Mouse (Mus musculus) testis, adult 2 months (tissue): ENCODE measurements around the gene Txn2.

Experiments used
- CTCF ChIP-seq: fragments of 200-500 bp; IDR thresholded peaks from 2 replicates; pipeline ENCODE4 v1.5.1; 2012; ENCODE audit warnings: low read depth, mild to moderate bottlenecking, inconsistent platforms, low read length, moderate library complexity; ENCODE audit not compliant: control insufficient read depth, insufficient read depth, insufficient replicate concordance
- POLR2A ChIP-seq: fragments of 200-500 bp; IDR thresholded peaks from 2 replicates; pipeline ENCODE4 v1.6.1; 2012; ENCODE audit warnings: low read depth, mild to moderate bottlenecking, inconsistent platforms, low read length, moderate library complexity; ENCODE audit not compliant: control insufficient read depth

DNA sequence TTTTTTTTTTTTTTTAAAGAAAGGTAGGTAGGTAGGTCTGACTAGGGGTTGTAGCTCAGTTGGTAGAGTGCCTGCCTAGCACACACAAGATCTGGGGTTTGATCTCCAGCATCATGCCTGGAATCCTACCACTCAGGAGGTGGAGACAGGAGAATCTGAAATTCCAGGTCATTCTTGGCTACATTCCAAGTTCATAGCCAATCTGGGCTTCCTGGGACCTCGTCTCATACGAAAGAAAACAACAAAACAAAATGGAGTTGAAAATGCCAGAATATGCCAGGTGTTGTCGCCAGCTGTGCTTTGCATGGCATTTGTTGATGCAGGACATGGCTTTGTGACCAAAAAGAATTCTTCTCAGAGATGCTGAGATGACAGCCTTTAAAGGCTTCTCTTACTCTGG lies 4.4 kb upstream of the Txn2 start:
- TF ChIP-seq CTCF, result no peak
- TF ChIP-seq POLR2A, result no peak
